Mouse (Mus musculus): ENCODE measurements around the gene Sncg.
"Not testable (repeated sequence)": the region's sequence is repeated elsewhere in the genome, so short reads cannot be mapped to it uniquely, and the experiment has no call there.

Gene Sncg

GRCm38 (mm10) chr14:34374577-34374976, at the start of gene Sncg:
Gene Sncg, minus strand, starts transcription at chr14:34374789.
- DNase-seq (ENCODE audit: low read depth, low spot score), result no peak

DNA sequence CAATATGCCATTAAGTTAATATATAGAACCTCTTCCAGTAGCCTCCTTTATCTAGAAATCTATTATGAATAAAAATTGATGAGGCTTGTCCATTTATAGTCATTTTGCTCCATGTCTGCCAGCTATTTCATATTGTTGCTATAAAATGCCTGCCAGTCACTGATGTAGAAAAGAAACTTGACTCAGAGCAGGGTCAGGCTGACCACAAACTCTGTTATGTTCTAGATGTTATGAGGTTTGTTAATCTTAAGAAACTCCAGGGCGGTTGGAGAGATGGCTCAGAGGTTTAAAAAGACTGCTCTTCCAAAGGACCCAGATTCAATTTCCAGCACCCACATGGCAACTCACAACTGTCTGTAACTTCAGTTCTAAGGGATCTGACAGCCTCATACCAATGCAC, 46.5 kb upstream of the Sncg start:
- DNase-seq (ENCODE audit: low read depth, low spot score), result no peak

GRCm38 (mm10) chr14:34417501-34417900, 42.9 kb upstream of the Sncg start:
- DNase-seq (ENCODE audit: low read depth, low spot score), result peak; percentile 22

DNA sequence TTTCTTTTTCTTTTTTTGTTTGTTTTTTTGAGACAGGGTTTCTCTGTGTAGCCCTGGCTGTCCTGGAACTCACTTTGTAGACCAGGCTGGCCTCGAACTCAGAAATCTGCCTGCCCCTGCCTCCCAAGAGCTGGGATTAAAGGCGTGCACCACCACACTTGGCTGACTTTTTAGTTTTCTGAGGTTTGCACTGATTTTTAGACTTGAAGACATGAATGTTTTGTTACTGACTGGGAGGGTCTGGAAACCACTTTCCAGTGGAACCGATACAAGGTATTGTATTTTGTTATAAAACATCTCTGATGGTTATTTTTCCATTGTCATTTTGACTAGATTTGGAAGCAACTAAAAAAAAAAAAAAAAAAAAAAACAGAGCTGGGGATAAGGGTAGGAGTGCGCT, 42.4 kb upstream of the Sncg start:
- not testable (repeated sequence) for DNase-seq (ENCODE audit: low read depth, low spot score)

GRCm38 (mm10) chr14:34412164-34412896, 37.7 kb upstream of the Sncg start:
- DNase-seq (ENCODE audit: low read depth, low spot score), result no peak

DNA sequence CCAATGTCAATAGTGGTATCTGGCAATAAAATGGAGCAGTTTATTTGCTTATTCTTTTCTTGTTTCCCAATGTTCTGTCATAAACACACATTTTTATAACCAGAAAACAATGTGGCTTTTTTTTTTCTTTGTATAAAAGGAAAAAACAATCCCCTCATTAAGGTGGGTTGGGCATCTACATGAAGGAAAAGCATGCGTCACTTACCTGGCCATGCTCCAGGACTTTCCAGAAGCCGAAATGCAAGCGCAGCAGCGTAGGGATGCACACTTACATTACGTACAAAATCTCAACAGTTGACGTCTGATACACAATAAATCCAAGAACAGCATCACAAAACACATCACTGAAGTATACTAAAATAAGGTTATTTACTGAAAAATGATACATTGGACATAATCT, 36.1 kb upstream of the Sncg start:
- DNase-seq (ENCODE audit: low read depth, low spot score), result no peak

- DNase-seq (ENCODE audit: low read depth, low spot score), result no peak
These were observed 28.8 kb upstream of the Sncg start for GRCm38 (mm10) chr14:34403424-34403823.

DNA sequence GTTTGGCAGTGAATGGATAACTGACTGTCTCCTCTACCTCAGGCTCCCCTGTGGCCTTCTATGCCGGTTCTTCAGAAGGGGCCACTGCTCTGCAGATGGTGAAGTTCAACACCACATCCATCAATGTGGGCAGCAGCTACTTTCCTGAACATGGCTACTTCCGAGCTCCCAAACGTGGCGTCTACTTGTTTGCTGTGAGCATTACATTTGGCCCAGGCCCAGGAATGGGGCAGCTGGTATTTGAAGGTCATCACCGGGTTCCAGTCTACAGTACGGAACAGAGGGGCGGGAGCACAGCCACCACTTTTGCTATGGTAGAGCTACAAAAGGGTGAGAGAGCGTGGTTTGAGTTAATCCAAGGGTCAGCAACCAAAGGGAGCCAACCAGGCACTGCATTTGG, 28.3 kb upstream of the Sncg start:
- DNase-seq (ENCODE audit: low read depth, low spot score), result no peak

DNA sequence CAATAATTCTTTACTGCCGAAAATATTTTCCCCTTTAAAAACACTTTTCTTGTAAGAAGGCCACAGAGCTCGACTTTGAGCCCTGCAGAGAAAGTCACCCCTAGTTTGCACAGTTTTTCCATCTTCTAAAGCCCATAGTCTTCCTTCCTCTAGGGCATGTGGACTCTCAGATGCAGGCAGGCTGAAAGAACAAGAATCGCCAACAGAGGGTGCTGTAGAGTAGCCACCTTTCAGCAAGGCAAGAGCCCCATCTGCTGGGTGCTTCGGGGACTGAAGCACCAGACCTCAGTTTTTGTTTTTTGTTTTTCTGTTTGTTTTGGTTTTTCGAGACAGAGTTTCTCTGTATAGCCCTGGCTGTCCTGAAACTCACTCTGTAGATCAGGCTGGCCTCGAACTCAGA, 26.5 kb upstream of the Sncg start:
- DNase-seq (ENCODE audit: low read depth, low spot score), result peak; percentile 70

DNA sequence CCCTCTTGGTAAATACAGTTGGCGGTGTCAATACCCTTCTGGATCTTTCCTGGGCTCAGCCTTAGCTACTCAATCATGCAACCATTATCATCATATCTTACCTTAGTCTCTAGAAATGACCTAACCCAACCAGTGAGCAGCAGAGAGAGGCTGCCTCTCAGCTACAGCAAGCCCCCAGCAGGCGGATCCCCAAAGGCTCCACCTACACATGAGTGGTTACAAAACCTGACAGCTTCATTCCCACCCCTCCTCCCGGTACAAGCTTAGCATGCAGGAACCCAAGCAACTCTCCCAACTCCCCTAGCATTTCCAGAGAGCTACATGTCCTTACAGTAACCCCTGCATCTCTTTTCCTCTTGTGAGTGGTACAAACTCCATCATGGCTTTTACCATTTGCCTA, 25.4 kb upstream of the Sncg start:
- DNase-seq (ENCODE audit: low read depth, low spot score), result no peak

DNA sequence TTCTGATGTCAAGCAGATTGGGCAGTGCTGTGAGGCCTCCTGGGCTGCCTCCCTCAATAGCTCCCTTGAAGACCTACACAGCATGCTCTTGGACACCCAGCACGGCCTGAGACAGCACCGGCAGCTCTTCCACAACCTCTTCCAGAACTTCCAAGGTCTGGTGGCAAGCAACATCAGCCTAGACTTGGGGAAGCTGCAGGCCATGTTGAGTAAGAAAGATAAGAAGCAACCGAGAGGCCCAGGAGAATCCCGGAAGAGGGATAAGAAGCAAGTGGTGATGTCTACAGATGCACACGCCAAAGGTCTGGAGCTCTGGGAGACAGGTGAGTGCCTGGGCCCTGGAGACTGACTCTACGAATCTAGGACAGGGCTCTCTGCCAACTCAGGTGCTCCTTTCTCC, 24.7 kb upstream of the Sncg start:
- DNase-seq (ENCODE audit: low read depth, low spot score), result no peak

DNA sequence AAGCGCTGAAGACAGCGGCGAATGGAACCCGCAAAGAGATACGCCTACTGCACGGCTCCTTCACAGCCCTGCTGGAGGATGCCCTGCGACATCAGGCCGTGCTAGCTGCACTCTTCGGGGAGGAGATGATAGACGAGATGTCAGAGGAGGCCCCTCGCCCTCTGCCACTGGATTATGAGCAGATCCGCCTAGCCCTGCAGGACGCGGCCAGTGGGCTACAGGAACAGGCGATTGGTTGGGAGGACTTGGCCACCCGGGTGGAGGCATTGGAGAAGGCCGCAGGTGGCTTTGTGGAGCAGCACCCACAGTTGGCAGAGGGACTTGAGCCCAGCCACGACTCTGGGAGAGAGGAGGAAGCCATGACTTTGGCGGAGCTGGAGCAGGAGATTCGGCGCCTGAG, 24.3 kb upstream of the Sncg start:
- DNase-seq (ENCODE audit: low read depth, low spot score), result no peak

DNA sequence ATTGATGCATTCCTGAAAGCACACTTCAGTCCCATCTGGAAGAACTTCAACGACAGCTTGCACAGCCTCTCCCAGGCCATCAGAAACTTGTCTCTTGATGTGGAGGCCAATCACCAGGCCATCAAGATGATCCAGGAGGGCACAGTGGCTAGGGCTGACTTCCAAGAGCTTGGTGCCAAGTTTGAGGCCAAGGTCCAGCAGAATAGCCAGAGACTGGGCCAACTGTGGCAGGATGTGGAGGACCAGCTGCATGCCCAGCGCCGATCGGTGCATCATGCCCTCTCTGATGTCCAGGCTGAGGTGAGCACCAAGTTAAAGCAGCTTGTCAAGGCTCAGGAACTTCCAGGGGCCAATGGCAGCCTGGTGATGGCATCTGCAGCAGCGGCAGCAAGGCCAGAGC, 23.3 kb upstream of the Sncg start:
- no peak for DNase-seq (ENCODE audit: low read depth, low spot score)

DNA sequence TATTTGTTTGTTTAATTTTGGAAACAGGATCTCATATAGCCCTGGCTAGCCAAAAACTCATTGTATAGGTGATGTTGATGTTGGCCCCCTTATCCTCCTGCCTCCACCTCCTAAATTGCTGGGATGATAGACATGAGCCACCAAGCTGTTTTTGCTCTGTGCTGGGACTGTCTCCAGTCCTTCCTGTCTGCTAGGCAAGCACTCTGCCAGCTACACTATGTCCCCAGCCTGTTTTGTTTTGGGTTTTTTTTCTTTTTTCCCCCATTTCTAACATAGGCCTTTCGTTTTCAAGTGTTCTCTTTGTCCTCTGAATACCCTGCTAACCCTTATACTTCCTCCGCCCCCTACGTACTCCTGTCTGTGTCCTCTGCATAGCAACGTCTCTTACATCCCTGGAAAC, 18.7 kb upstream of the Sncg start:
- no peak for DNase-seq (ENCODE audit: low read depth, low spot score)

DNA sequence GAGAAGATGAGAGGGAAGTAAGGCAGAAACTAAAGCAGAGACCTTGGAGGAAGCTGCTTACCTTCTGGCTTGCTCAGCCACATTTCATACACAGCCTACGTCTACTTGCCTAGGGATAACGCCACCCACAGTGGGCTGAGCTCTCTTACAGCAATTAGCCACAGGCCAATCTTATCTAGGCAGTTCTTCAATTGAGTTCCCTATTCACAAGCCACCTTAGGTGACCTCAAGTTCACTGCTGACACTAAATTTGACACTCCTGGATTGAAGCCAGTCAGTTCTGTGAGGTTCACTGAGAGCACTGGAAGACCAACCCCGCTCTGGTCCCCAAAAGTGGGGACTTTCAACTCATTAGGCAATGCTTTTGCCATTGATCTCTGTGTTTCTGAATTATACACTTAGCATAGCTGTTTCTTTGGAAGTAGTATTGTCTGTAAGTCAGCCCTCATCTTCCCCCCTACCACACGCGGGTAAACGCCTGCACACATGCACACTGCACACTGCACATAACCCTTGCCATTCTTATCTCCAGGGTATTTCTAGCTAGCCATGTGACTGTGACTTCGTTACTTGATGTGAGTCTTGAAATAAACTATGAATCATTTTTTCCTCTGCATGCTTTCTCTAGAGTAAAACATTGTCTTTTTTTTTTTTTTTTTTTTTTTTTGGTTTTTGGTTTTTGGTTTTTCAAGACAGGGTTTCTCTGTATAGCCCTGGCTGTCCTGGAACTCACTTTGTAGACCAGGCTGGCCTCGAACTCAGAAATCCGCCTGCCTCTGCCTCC, 8.5 kb upstream of the Sncg start:
- no peak for DNase-seq (ENCODE audit: low read depth, low spot score)

DNA sequence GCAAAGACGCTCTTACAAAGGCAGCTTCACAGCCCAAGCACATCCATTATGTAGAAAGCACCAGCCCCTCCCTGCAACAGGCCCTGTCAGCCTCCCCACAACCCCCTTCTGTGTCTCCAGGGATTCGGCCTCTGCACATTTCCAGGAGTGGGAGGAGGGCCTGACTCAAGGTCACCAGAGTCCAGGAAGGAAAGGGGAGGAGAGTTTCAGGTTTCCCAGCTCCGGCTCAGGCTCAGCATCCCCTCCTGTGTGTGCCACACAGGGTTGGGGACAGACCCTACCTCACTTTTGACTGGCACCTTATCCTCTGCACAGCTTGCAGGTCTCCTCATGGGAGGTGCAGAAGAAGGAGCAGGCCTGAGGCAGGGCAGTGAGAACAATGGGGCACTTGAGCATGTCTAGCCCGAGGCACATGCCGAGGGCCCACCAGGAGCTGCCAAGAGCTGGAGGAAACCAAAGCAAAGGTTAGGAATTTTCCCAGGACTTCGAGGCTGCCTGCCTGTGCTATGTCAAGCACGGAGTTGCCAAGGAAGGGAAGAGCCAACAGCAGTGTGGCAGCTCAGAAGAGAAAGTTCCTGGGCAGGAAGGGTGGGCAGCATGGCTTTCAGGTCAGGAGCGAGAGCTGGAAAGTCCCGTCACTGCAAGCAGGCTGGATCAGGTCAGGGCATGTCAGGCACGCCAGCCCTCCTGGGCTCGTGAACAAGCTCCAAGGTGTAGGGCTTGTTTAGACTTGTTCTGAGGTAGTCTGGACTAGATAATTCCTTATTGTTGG, 4.2 kb upstream of the Sncg start:
- DNase-seq (ENCODE audit: low read depth, low spot score), result no peak

DNA sequence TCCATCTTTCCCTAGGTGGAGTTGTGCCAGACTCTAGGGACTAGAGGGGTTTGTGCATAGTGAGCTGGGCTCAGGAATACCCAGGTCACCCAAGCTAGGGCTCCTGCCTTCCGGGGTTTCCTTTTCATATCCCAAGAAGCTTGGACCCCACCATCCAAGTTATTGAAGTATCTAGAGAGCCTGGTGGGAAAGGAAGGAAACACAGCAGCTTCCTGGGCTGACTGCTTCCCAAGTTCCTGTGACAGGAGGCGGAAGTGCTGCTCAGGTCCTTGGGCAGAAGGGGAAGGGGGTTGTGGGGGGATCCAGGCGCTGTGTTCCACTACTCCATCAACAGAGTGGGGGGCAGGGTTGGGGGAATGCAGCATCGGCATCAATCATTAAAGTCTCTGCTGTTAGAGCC, 2.5 kb upstream of the Sncg start:
- DNase-seq (ENCODE audit: low read depth, low spot score), result no peak

DNA sequence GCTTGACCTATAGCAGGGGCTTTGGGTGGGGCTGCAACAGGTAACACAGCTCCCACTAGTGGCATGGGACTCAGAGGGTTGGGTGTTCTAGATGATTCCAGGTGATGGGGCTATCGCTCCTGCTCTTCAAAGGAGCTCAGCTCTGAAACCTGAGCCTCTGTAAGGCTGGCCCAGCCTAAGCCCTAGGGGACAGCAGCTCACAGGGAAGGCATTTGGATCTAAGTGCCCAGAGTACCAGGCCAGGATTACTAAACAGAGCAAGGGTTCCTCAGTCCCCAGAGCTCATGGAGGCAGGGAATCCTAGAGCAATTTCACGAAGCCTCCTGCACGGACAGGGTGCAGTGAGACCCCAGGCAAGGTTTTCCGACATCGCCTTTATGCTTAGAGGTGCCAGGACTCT, 1.4 kb upstream of the Sncg start:
- DNase-seq (ENCODE audit: low read depth, low spot score), result no peak

- DNase-seq (ENCODE audit: low read depth, low spot score), result no peak
These were observed 871 bp upstream of the Sncg start, which contains the start of gene Mmrn2 for GRCm38 (mm10) chr14:34375415-34375904. Gene Mmrn2, plus strand, starts transcription at chr14:34375465.

DNA sequence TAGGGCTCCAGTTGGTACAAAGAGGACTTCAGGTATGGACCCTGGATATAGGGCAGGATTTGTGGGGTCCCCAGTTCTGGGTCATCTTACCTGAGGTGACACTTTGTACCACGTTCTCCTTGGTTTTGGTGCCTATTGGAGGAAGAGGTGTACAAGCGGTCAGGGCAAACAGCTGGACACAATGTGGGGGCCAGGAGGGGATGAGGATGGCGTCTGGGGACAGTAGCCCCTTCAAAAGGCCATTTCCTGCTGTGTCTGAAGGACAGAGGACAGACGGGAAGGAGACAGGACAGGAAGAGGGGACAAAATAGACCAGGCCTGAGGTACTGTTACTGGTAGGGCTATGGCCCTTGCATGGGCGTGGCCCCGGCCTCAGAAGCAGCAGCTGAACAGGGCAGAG, 1.0 kb downstream of the Sncg start:
- no peak for DNase-seq (ENCODE audit: low read depth, low spot score)

DNA sequence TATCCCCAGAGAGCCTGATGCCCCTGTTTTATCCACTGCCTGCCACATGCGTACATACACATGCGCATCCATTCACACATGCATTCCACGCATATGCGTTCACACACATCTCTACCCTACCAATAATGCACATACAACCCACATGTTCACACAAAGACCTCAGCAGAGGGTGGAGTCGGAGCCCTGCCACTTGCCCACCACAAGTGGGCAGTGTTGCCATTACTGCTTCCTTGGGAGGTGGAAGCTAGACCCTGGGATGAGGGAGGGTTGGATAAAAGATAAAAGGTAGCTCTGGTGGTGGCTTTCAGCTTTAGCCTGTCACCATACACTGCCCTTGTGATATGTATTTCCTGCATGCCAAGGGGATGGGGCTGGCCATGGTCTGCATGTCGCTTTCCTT, 1.9 kb downstream of the Sncg start:
- DNase-seq (ENCODE audit: low read depth, low spot score), result no peak

- no peak for DNase-seq (ENCODE audit: low read depth, low spot score)
These were observed 2.8 kb downstream of the Sncg start for GRCm38 (mm10) chr14:34371763-34372162.

Measured in retina, adult 2 months (tissue).